Comparison of ENCODE assay signal across 10 mouse cellular contexts in genomic region chr13:72624847-72625170, GRCm38 (mm10). TPM values are rescaled to one million over a fixed set of nuclear protein-coding genes. Genes with fewer than 3 reads are reported as not detected.
A peak's percentile ranks its signal among the peaks of the same experiment; 100 is the strongest.
DNase-seq lines count a peak whose midpoint lies in the region; ATAC-seq and TF ChIP-seq lines count a peak whose summit lies in the region.
"Had no signal": no experiment of that assay in that cellular context is flagged by ENCODE, and none has a peak within 500 bp of the region (broad histone marks: within the 10 kb centered on the region; RNA-seq: fewer than 3 reads in every experiment).

No protein-coding gene starts in this region.

- peak overlapping the region; percentile 66 for H3K4me3 ChIP-seq in gastrocnemius, adult 2 months
- H3K4me3 ChIP-seq in liver, embryonic 13.5 days (replicated peaks): peak overlapping the region; percentile 23
- H3K4me3 ChIP-seq in stomach, embryonic 16.5 days (replicated peaks; ENCODE audit: low read length): peak overlapping the region; percentile 43
- H3K4me3 ChIP-seq in thymus, adult 2 months (ENCODE audit: control insufficient read depth, insufficient read depth, low read length): no peak overlapping the region

- H3K9me3 ChIP-seq in liver, embryonic 13.5 days (replicated peaks): no peaks in the 10 kb centered on the region
- H3K9me3 ChIP-seq in stomach, embryonic 16.5 days (replicated peaks; ENCODE audit: control insufficient read depth, low read length): no peaks in the 10 kb centered on the region

- H3K27me3 ChIP-seq in liver, embryonic 13.5 days: peaks cover 90% of the 10 kb centered on the region
- H3K27me3 ChIP-seq in stomach, embryonic 16.5 days (ENCODE audit: control insufficient read depth, insufficient read depth, low read length): peaks cover 81% of the 10 kb centered on the region
- peaks cover 4% of the 10 kb centered on the region; the same call in 1 of the 2 replicates for H3K27me3 ChIP-seq in thymus, adult 2 months (ENCODE audit: control insufficient read depth, insufficient read depth, low read length)

- H3K9ac ChIP-seq in liver, embryonic 13.5 days: no peak overlapping the region
- no peak overlapping the region for H3K9ac ChIP-seq in stomach, embryonic 16.5 days (ENCODE audit: low read length)

- intact Hi-C loops in gastrocnemius, adult 2 months (cut with DNase I): no loop called here
- intact Hi-C loops in gastrocnemius, postnatal 36 days (cut with DNase I): loop anchor here (10.0 kb wide), 1 partner anchor 660 kb away; the partner anchor contains the start of gene Irx1

- no peaks in the 10 kb centered on the region for H3K36me3 ChIP-seq in liver, embryonic 13.5 days
- H3K36me3 ChIP-seq in stomach, embryonic 16.5 days (ENCODE audit: control insufficient read depth, insufficient read depth, low read length): no peaks in the 10 kb centered on the region
- H3K36me3 ChIP-seq in thymus, adult 2 months (ENCODE audit: control insufficient read depth, insufficient read depth, low read length): no peaks in the 10 kb centered on the region

- H3K4me2 ChIP-seq in liver, embryonic 13.5 days: peak overlapping the region; percentile 43
- peak overlapping the region; percentile 58 for H3K4me2 ChIP-seq in stomach, embryonic 16.5 days (ENCODE audit: low read depth, low read length)

- no peak for DNase-seq in gastrocnemius, adult 2 months
- no peak for DNase-seq in gastrocnemius, postnatal 36 days
- DNase-seq in retina, embryonic 14.5 days (ENCODE audit: low spot score): peak; percentile 27
- DNase-seq in retina, postnatal 1 day: no peak
- no peak for DNase-seq in liver, embryonic 13.5 days
- no peak for DNase-seq in thymus, postnatal 36 days
- no peak for DNase-seq in thymus, adult 2 months
- DNase-seq: right cerebral cortex, postnatal 4 days had no signal

- TF ChIP-seq CTCF in gastrocnemius, adult 2 months (IDR thresholded peaks at IDR 0.05): no peak
- no peak for TF ChIP-seq CTCF in thymus, adult 2 months (IDR thresholded peaks at IDR 0.05; ENCODE audit: borderline replicate concordance, control insufficient read depth, extremely low read depth, insufficient read depth, low read length, poor library complexity)

- ATAC-seq in liver, embryonic 13.5 days (ENCODE audit: low read depth): no peak
- ATAC-seq in stomach, embryonic 16.5 days (ENCODE audit: insufficient read depth, low FRiP score): no peak

- no peak for TF ChIP-seq POLR2A in thymus, adult 2 months (IDR thresholded peaks at IDR 0.05; ENCODE audit: control insufficient read depth, extremely low read depth, insufficient read depth, low read length, poor library complexity)

- H3K27ac ChIP-seq in gastrocnemius, adult 2 months: no peak overlapping the region
- no peak overlapping the region for H3K27ac ChIP-seq in liver, embryonic 13.5 days
- no peak overlapping the region for H3K27ac ChIP-seq in stomach, embryonic 16.5 days (ENCODE audit: low read length)
- no peak overlapping the region for H3K27ac ChIP-seq in thymus, adult 2 months (ENCODE audit: control insufficient read depth, insufficient read depth, low read length)

- WGBS in liver, embryonic 13.5 days (ENCODE audit: insufficient replicate concordance): 3% methylated on average over 6 of the region's 6 CpGs
- 8% methylated on average over 6 of the region's 6 CpGs for WGBS in stomach, embryonic 16.5 days
- WGBS in thymus, adult 2 months: 2% methylated on average over 6 of the region's 6 CpGs

- peaks cover 8% of the 10 kb centered on the region; the same call in 1 of the 2 replicates for H3K4me1 ChIP-seq in liver, embryonic 13.5 days (replicated peaks)
- peaks cover 14% of the 10 kb centered on the region for H3K4me1 ChIP-seq in stomach, embryonic 16.5 days (ENCODE audit: control insufficient read depth, insufficient read depth, low read length)
- H3K4me1 ChIP-seq in thymus, adult 2 months (replicated peaks; ENCODE audit: control insufficient read depth, insufficient read depth, low read length): no peaks in the 10 kb centered on the region

RNA-seq across cellular contexts. Expression of gene Irx2, which starts 3.8 kb away (rescaled TPM):
- total RNA-seq in gastrocnemius, adult 2 months (2021): not detected
- total RNA-seq in gastrocnemius, postnatal 36 days (2021): not detected
- polyA plus RNA-seq in liver, embryonic 13.5 days (2015; fragmentation: Nextera tagmentation; extraction: Ambion mirVana): 0.25 and 0.49 TPM in 2 replicates
- polyA plus RNA-seq in stomach, embryonic 16.5 days (2015; fragmentation: Nextera tagmentation; extraction: Ambion mirVana): 1.1 and 1.8 TPM in 2 replicates
- polyA plus RNA-seq in thymus, adult 2 months (2012; rRNA removed): 0.85 and 1.2 TPM in 2 replicates
- total RNA-seq: left cerebral cortex, postnatal 36 days had no signal
